Mouse (Mus musculus): ENCODE data around the gene Trnau1ap. TPM values are rescaled to one million over a fixed set of nuclear protein-coding genes. Genes with fewer than 3 reads are reported as not detected.
A peak's percentile ranks its signal among the peaks of the same experiment; 100 is the strongest.

Gene Trnau1ap
- 10 to 100 TPM; 16.1 to 21.2 TPM for total RNA-seq (2021)
- long read RNA-seq, experiment 1, transcript Trnau1ap-201 (9 exons, 1,130 nt), result major isoform, 8 of 19 reads
- long read RNA-seq, experiment 1, partial matches to known transcripts, result 6 of 19 reads
- long read RNA-seq, experiment 1, other reads (novel, unspliced or antisense), result 3 of 19 reads
- long read RNA-seq, experiment 2, transcript Trnau1ap-201 (9 exons, 1,130 nt), result major isoform, 11 of 14 reads
- long read RNA-seq, experiment 2, partial matches to known transcripts, result 0 of 14 reads
- long read RNA-seq, experiment 2, other reads (novel, unspliced or antisense), result 2 of 14 reads

GRCm38 (mm10) chr4:132329115-132329834 lies at the start of gene Trnau1ap:
TSS of gene Trnau1ap (minus strand) at chr4:132329538.
- peak; percentile 90 for DNase-seq

DNA sequence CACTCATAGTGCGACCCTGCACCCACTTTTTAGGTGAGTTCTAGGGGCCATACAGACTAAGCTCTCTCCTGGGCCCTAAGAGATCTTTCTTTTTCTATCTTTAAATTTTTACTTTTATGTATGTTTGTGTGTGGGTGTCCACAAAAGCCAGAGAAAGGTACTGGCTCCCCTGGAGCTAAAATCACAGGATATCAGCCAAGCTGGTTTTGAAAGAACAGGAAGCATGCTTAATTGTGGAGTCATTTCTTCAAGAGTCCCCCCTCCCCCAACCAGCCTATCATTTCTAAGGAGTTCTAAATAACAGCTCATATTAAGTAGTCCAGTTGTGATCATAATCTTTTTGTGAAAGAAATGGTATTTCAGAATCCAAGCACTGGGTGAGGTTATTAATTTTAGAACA lies 44.5 kb upstream of the Trnau1ap start:
- DNase-seq, result no peak

- DNase-seq, result no peak
Measured at GRCm38 (mm10) chr4:132369953-132370750, 40.8 kb upstream of the Trnau1ap start.

GRCm38 (mm10) chr4:132367480-132368201 lies 38.3 kb upstream of the Trnau1ap start:
- DNase-seq, result no peak

- no peak for DNase-seq
Measured at GRCm38 (mm10) chr4:132365450-132366060, 36.2 kb upstream of the Trnau1ap start.

- no peak for DNase-seq
Measured at GRCm38 (mm10) chr4:132363487-132363886, 34.1 kb upstream of the Trnau1ap start.

DNA sequence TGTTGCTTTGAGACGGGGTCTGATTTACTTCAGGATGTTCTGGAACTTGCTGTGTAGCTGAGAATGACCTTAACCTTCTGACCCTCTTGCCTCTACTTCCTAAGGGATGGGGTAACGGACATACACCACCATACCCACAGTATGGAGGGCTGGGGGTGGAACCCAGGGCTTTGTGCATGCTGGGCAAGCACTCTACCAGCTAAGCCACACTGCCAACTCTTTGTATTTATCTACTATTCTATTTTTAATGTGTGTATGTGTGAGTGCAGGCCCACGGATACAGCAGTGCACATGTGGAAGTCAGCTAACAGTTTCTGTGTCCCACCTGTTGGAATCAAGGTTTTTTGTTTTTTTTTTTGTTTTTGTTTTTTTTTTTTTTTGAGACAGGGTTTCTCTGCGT lies 30.2 kb upstream of the Trnau1ap start:
- DNase-seq, result no peak

DNA sequence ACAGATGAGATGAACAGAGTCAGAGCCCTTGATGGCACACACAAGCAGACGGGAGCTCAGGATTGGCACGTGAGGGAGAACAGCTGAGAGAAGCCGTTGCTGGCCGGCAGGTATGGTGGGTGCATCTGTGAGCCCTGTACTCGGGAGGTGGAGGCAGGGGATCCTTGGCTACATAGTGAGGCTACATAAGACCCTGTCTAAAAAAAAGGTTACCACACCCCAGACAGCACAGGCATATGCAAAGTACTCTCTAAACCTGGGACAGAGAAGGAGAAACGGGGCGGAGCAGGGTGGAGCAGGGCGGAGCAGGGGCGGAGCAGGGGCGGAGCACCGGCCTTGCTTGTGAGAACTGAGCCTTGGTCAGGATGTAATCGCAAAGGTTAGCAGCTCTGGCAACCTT lies 26.8 kb upstream of the Trnau1ap start:
- DNase-seq, result peak; percentile 43

DNA sequence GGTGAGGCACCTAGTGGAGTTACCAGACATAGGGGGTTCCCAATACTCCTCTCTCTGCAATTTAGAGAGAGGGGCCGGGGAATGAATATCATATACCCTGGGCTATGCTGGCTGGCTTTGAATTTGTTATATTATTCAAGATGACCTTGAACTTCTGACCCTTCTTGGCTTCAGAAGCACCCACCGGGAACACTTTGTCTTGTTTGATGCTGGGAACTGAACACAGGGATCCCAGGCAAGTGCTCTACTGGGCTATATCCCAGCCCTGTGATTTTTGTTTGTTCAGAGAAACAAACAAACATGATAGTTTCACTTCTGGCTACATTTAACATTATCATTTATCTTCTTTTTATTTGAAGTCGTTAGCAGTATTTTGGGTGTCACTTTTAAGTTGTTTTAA lies 26.1 kb upstream of the Trnau1ap start:
- no peak for DNase-seq

GRCm38 (mm10) chr4:132354571-132354970 lies 25.2 kb upstream of the Trnau1ap start:
- peak; percentile 34 for DNase-seq

- peak; percentile 84 for DNase-seq
Measured at GRCm38 (mm10) chr4:132353481-132353885, 24.1 kb upstream of the Trnau1ap start, which contains the start of gene Rcc1. TSS of gene Rcc1 (minus strand) at chr4:132353605.

DNA sequence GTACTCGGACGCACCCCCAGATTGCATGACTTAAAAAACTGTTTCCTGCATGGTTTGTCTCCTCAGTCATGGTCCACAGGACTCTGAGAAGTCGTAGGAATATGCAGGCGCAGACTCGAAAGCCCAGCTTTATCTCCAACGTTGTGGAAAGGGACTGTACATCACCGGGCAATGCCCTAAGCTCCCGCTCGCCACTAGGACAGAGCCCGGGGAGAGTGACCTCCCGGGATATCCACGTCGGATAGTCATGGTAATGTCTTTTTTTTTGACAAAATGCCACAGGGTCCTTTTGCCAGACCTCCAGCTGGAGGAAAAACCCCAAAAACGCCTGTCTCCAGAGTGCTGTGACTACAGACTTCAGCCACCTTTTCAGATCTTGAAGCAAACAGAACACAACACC lies 23.4 kb upstream of the Trnau1ap start:
- peak; percentile 22 for DNase-seq

- DNase-seq, result no peak
Measured at GRCm38 (mm10) chr4:132351401-132351800, 22.1 kb upstream of the Trnau1ap start.

DNA sequence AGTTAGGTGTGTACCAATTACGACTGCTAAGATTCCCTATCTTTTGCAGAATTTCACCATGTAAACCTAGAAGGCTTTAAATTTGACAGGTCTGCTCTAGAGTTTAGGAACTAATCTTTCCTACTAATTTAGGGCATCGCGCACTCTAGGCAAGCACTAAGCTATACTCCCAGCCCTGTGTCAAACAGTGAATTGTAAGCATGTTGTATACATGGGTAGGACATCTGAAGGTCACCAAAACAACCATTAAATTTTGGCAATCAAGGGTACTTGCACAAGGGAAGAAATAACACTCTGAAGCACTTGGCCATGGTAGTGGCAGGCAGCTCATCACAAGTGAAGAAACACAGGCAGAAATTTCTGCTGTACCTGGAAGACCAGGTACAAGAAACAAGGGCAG lies 21.5 kb upstream of the Trnau1ap start:
- DNase-seq, result no peak

DNA sequence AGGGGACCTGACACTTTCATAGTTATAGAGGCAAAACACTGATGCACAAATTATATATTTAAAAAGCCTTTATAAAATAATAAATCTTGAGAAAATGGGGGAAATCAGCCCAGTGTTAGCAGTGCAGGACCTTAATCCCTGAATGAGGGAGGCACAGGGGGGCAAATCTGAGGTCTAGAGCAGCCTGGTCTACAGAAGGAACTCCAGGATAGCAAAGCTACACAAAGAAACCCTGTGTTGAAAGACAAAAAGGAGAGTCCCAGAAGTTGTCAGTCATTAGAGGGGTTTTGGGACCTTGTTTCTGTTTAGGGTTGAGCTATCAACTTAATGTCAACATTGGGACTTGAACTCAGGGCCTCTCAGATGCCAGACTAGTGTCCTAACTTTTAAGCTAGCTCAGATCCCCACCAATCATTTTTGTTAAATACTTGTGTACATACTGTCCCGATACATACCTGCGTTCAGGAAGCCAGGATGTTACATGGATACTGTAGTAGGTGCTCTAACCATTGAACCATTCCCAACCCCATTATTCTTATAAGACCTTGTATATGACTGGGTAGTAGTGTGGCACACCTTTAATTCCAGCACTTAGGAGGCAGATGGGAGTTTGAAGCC lies 20.9 kb upstream of the Trnau1ap start:
- no peak for DNase-seq

GRCm38 (mm10) chr4:132349495-132350122 lies 20.3 kb upstream of the Trnau1ap start:
- DNase-seq, result no peak

- no peak for DNase-seq
Measured at GRCm38 (mm10) chr4:132346661-132347060, 17.3 kb upstream of the Trnau1ap start.

DNA sequence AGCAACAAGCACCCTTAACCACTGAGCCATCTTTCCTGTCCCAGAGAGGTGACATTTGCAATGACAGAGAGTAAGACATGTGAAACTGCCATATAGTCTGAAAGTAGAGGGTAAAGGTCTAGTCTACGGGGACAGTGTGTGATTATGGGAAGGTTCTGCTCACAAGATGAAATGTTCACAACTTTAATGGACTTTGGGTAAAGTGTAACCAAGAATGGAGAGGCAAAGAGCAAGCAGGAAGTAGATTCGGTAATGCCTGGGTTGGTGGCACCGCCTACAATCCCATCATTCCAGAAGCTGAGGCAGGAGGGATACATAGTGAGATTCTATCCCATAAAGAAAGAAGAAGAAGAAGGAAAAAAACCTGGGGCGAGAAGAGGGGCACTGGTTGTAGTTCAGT lies 16.9 kb upstream of the Trnau1ap start:
- DNase-seq, result no peak

DNA sequence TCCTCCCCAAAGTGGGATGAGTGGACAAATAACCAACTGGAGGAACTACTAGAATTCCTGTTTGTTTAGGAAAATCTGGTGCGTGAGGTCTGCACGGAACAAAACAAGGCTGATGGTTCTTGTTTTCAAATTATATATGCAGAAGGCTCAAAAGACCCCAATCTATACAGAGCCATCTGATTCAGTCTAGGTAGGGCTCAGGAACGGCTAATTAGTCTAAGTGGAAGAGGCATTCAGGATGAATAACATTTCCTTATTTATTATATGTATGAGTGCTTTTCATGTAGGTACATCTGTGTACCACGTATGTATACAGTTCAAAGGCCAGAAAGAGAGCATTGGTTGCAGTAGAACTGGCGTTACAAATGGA lies 16.5 kb upstream of the Trnau1ap start:
- DNase-seq, result no peak

- DNase-seq, result peak; percentile 99
Measured at GRCm38 (mm10) chr4:132345135-132345842, 16.0 kb upstream of the Trnau1ap start.

Measured in gastrocnemius, postnatal 10 days (tissue).